15 mouse cellular contexts compared by ENCODE assay signal in the genomic region with DNA sequence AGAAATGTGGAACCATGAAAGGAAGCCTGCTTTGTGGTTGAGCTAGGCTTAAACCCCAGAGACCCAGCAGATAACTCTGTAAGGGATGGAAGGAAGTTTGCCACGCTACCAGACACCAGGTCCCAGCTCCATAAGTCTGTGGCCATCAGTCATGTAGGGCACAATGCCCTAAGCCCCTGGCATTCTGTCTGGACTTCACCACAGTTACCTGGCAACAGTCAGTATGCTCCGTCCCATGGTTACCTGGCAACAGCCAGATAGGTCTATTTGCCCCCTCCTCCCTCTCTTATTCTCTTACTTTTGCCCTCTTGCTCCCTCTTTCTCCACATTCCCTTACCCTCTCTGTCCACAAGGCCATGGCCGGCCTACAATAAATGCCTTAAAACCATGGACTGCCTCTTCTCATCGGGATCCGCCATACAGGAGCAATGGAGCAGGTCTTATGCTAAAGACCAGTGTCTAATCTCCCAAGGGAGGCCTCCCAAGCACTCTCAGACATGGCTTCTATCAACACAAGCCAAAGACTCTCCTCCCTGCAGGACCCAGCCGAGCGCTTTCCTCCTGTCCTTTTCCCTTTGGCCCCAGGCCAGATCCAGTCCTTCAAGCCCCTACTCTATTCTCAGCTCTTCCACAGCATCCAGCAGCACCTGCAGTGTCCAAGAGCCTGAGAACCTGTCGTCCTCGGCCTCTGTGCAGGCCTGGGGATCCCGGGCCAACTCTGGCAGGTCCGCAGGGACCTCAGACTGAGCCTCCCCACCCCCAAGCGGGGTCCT.
DNase-seq lines count a peak whose midpoint lies in the region; ATAC-seq and TF ChIP-seq lines count a peak whose summit lies in the region.
"Had no signal": no experiment of that assay in that cellular context is flagged by ENCODE, and none has a peak within 500 bp of the region (broad histone marks: within the 10 kb centered on the region; RNA-seq: fewer than 3 reads in every experiment).

No protein-coding gene starts in this region.

- no peak for TF ChIP-seq POLR2A in kidney, adult 2 months (IDR thresholded peaks at IDR 0.05; ENCODE audit: low read depth, low read length)

- H3K36me3 ChIP-seq in embryonic facial prominence, embryonic 11.5 days (replicated peaks; ENCODE audit: control insufficient read depth, insufficient read depth, low read depth, low read length): no peaks in the 10 kb centered on the region
- H3K36me3 ChIP-seq in embryonic facial prominence, embryonic 10.5 days (replicated peaks): no peaks in the 10 kb centered on the region
- H3K36me3 ChIP-seq in kidney, embryonic 14.5 days (ENCODE audit: control insufficient read depth, insufficient read depth, low read length): no peaks in the 10 kb centered on the region
- H3K36me3 ChIP-seq in kidney, adult 2 months (ENCODE audit: control insufficient read depth, insufficient read depth, low read length): no peaks in the 10 kb centered on the region
- no peaks in the 10 kb centered on the region for H3K36me3 ChIP-seq in neural tube, embryonic 14.5 days (ENCODE audit: control insufficient read depth, insufficient read depth, low read length)
- H3K36me3 ChIP-seq: limb, embryonic 12.5 days had no signal

- H3K27ac ChIP-seq in embryonic facial prominence, embryonic 11.5 days (replicated peaks; ENCODE audit: low read depth, low read length): no peak overlapping the region
- H3K27ac ChIP-seq in embryonic facial prominence, embryonic 10.5 days (replicated peaks): no peak overlapping the region
- peak overlapping the region; percentile 67; the same call in 1 of the 2 replicates for H3K27ac ChIP-seq in kidney, embryonic 14.5 days (ENCODE audit: low read depth, low read length)
- H3K27ac ChIP-seq in kidney, adult 2 months (ENCODE audit: insufficient read depth, low read depth, low read length): no peak overlapping the region
- no peak overlapping the region for H3K27ac ChIP-seq in neural tube, embryonic 14.5 days (ENCODE audit: low read depth, low read length)

- no peaks in the 10 kb centered on the region for H3K9me3 ChIP-seq in embryonic facial prominence, embryonic 11.5 days (replicated peaks; ENCODE audit: control insufficient read depth, low read length)
- no peaks in the 10 kb centered on the region for H3K9me3 ChIP-seq in embryonic facial prominence, embryonic 10.5 days
- H3K9me3 ChIP-seq in kidney, embryonic 14.5 days (ENCODE audit: control insufficient read depth, low read length): no peaks in the 10 kb centered on the region
- H3K9me3 ChIP-seq in neural tube, embryonic 14.5 days (ENCODE audit: control insufficient read depth, low read length): no peaks in the 10 kb centered on the region
- H3K9me3 ChIP-seq: limb, embryonic 12.5 days had no signal

- no peak overlapping the region for H3K4me3 ChIP-seq in embryonic facial prominence, embryonic 11.5 days (ENCODE audit: low read depth, low read length)
- H3K4me3 ChIP-seq in embryonic facial prominence, embryonic 10.5 days: no peak overlapping the region
- H3K4me3 ChIP-seq in kidney, embryonic 14.5 days (ENCODE audit: low read length): no peak overlapping the region
- H3K4me3 ChIP-seq in kidney, adult 2 months (ENCODE audit: insufficient read depth, low read depth, low read length): no peak overlapping the region
- no peak overlapping the region for H3K4me3 ChIP-seq in neural tube, embryonic 14.5 days (ENCODE audit: low read depth, low read length)
- H3K4me3 ChIP-seq: limb, embryonic 12.5 days had no signal

- no peak for TF ChIP-seq CTCF in kidney, adult 2 months (conservative IDR thresholded peaks at IDR 0.05; ENCODE audit: insufficient read depth, insufficient read length, low read depth, low read length)

- 0 out of 2 replicates have a peak, but pooled peaks have one; percentile 29 for ATAC-seq in embryonic facial prominence, embryonic 11.5 days (replicated peaks; ENCODE audit: insufficient number of reproducible peaks, low FRiP score, low TSS enrichment, low read depth)
- ATAC-seq in kidney, embryonic 14.5 days (ENCODE audit: low FRiP score, low TSS enrichment): peak; percentile 28; the same call in 1 of the 2 replicates
- ATAC-seq in neural tube, embryonic 14.5 days (ENCODE audit: low read depth): peak; percentile 41; the same call in 1 of the 2 replicates
- ATAC-seq in activated CD4-positive, CD25-positive, alpha-beta regulatory T cell, adult 4 months: no peak
- ATAC-seq: liver, postnatal 0 days had no signal

- no peak overlapping the region for H3K9ac ChIP-seq in embryonic facial prominence, embryonic 11.5 days (replicated peaks; ENCODE audit: low read length)
- no peak overlapping the region for H3K9ac ChIP-seq in kidney, embryonic 14.5 days (ENCODE audit: low read depth, low read length)
- no peak overlapping the region for H3K9ac ChIP-seq in neural tube, embryonic 14.5 days (replicated peaks; ENCODE audit: low read depth, low read length)
- H3K9ac ChIP-seq: limb, embryonic 12.5 days; liver, postnatal 0 days had no signal

- H3K4me1 ChIP-seq in embryonic facial prominence, embryonic 11.5 days (ENCODE audit: control insufficient read depth, insufficient read depth, low read length): no peaks in the 10 kb centered on the region
- no peaks in the 10 kb centered on the region for H3K4me1 ChIP-seq in embryonic facial prominence, embryonic 10.5 days
- no peaks in the 10 kb centered on the region for H3K4me1 ChIP-seq in kidney, embryonic 14.5 days (ENCODE audit: control insufficient read depth, insufficient read depth, low read length)
- H3K4me1 ChIP-seq in kidney, adult 2 months (ENCODE audit: control insufficient read depth, insufficient read depth, low read length): no peaks in the 10 kb centered on the region
- H3K4me1 ChIP-seq in neural tube, embryonic 14.5 days (ENCODE audit: control insufficient read depth, insufficient read depth, low read length): no peaks in the 10 kb centered on the region

- H3K4me2 ChIP-seq in embryonic facial prominence, embryonic 11.5 days (ENCODE audit: low read depth, low read length): no peak overlapping the region
- H3K4me2 ChIP-seq in kidney, embryonic 14.5 days (replicated peaks; ENCODE audit: low read depth, low read length): no peak overlapping the region
- H3K4me2 ChIP-seq in neural tube, embryonic 14.5 days (ENCODE audit: low read depth, low read length): no peak overlapping the region
- H3K4me2 ChIP-seq: limb, embryonic 12.5 days had no signal

- H3K27me3 ChIP-seq in embryonic facial prominence, embryonic 11.5 days (ENCODE audit: control insufficient read depth, insufficient read depth, low read length): no peaks in the 10 kb centered on the region
- no peaks in the 10 kb centered on the region for H3K27me3 ChIP-seq in embryonic facial prominence, embryonic 10.5 days (replicated peaks; ENCODE audit: low read depth, poor library complexity, severe bottlenecking)
- H3K27me3 ChIP-seq in kidney, embryonic 14.5 days (ENCODE audit: control insufficient read depth, insufficient read depth, low read length): no peaks in the 10 kb centered on the region
- H3K27me3 ChIP-seq in kidney, adult 2 months (replicated peaks; ENCODE audit: control insufficient read depth, insufficient read depth, low read length): no peaks in the 10 kb centered on the region
- H3K27me3 ChIP-seq in neural tube, embryonic 14.5 days (ENCODE audit: control insufficient read depth, insufficient read depth, low read length): no peaks in the 10 kb centered on the region
- H3K27me3 ChIP-seq: limb, embryonic 12.5 days had no signal

- DNase-seq in embryonic facial prominence, embryonic 11.5 days (ENCODE audit: low spot score): no peak
- no peak for DNase-seq in embryonic facial prominence, embryonic 10.5 days (ENCODE audit: low spot score)
- no peak for DNase-seq in kidney, adult 2 months
- no peak for DNase-seq in neural tube, embryonic 10.5 days (ENCODE audit: extremely low spot score, low spot score)
- peak; percentile 41 for DNase-seq in testis, postnatal 10 days (ENCODE audit: low spot score)
- DNase-seq: adrenal gland, adult 8-10 months; heart, adult 18-20 months; kidney, postnatal 10 days; liver, postnatal 0 days; spleen, adult 18-20 months; thymus, adult 2 months had no signal

- WGBS in embryonic facial prominence, embryonic 11.5 days: 71% methylated on average over 12 of the region's 12 CpGs
- 78% methylated on average over 12 of the region's 12 CpGs for WGBS in embryonic facial prominence, embryonic 10.5 days
- 79% methylated on average over 12 of the region's 12 CpGs for WGBS in kidney, embryonic 14.5 days
- 83% methylated on average over 12 of the region's 12 CpGs for WGBS in kidney, adult 2 months
- WGBS in neural tube, embryonic 14.5 days: 70% methylated on average over 12 of the region's 12 CpGs
